Mouse (Mus musculus) megakaryocyte, embryonic 14.5 days (primary cell): ENCODE data around the gene Gkap1.

Experiments used
- FLI1 ChIP-seq: IDR thresholded peaks from 2 replicates; pipeline ENCODE4 v1.6.1; 2012; ENCODE audit warnings: low read length, inconsistent platforms, mixed read lengths
- GATA1 ChIP-seq: IDR thresholded peaks from 3 replicates; pipeline ENCODE4 v1.6.1; 2012; ENCODE audit warnings: mixed read lengths, low read length, inconsistent platforms, borderline replicate concordance

DNA sequence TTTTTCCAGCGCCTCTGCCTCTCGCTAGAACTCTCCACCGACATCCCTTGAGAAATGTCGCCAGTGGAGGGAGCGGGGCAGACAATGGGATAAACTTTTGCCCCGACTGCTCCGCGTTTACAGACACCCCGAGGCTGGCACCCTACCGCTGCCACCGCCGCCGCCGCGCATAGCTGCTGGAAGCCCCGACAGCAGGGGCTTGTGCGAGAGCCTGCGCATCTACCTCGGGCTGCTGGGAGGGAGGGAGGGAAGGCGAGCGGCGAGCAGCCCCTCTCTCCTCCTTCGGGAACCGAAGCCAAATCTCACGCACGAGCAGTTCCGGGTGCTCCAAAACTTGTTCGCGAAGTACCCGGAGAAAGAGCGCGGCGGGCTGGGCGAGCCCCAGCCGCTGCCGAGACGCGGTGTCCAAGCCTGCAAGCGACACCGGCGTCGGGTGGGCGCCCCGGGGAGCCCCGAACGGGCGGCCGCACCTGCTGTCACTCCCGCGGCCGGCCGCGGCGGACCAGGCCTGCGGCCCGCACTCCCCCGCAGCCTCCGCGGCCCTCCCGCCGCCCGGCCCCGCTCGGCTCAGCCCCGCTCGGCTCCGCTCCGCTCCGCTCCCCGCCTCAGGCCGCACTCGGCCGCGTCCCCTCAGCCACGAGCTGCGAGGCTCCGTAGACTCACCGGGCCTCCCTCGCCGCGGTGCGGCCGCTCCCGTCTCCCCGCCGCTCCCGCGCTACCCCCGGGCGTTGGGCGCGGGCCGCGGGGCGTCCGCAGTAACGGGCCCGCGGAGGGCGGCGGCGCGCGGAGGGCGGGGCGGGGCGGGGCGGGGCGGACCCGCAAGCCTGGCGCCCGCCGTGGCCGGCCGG lies 1.9 kb downstream of the Gkap1 start:
- TF ChIP-seq GATA1 (no peak), FLI1 (no peak)
